Mouse (Mus musculus) olfactory bulb, adult 2 months (tissue): ENCODE measurements around the gene Hoxc4.

Source experiments
- CTCF ChIP-seq: fragments of 200-500 bp; IDR thresholded peaks from 2 replicates; pipeline ENCODE4 v1.5.1; 2012; ENCODE audit warnings: low read depth, mild to moderate bottlenecking, low read length, moderate library complexity; ENCODE audit not compliant: insufficient read depth
- POLR2A ChIP-seq: fragments of 200-500 bp; IDR thresholded peaks from 2 replicates; pipeline ENCODE4 v1.6.1; 2012; ENCODE audit warnings: mild to moderate bottlenecking, low read depth, low read length, moderate library complexity; ENCODE audit not compliant: insufficient read depth

DNA sequence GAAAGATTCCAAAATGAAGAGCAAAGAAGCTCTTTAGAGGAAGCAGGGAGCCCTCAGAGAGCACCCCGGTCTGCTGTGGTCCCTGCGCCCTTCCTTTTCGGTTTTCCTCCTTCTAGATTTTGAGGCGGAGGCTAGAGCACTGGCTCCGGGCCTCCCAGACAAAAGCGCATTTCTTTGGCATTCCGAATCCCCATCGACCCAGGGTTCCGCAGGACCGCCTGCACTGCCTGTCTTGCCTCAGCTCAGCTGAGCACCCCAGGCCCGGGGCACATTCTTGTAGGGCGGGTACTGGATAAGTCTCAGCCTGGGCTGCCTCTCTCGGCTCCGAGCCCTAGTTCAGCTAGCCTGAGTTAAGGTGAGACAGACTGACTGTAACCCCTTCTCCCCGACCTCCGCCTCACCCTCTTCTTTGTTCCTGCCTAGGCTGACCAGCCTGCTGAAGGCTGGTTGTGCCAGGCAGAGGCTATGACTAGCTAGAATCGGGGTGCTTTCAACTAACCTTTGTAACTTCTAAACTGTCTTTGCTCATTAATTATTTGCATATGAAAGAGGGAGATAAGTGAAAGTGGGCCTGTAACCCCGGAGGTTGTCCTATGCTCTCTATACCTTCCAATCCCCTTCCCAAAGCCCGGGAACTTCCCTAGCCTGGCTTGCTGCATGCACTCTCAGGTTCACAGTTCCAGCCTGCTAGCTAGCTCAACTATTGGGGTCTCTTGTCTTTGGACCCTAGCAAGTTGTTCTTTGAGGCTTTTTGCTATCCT, 3.1 kb upstream of the Hoxc4 start:
- TF ChIP-seq CTCF = no peak
- TF ChIP-seq POLR2A = no peak
